Mouse (Mus musculus): ENCODE results near the gene Sh2d1b2. TPM values are rescaled to one million over a fixed set of nuclear protein-coding genes. Genes with fewer than 3 reads are reported as not detected.
A peak's percentile ranks its signal among the peaks of the same experiment; 100 is the strongest.

Gene Sh2d1b2
- polyA plus RNA-seq, 1 experiment from 2014 or later: not detected

DNA sequence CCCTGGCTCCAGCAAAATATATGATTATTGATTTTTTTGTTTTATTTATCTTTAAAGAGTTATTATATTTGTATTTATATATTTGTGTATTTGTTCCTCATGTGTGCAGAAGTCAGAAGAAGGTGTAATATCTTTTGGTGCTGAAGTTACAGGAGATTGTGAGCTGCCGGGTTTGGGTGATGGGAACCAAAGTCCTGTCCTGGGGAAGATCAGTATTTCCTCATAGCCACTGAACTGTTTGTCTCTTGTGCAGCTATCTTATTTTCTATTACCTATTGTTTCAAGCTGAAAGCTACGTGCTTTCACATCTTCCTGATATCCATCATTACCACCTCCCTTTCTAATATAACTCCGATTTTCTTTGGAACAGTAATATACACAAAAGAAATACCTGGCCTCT is 17.0 kb upstream of the Sh2d1b2 start:
- Histone ChIP-seq H3K9ac (peak overlapping the region; percentile 92; the same call in 1 of the 2 replicates), H3K27me3 (peaks cover 10% of the 10 kb centered on the region), H3K4me3 (peak overlapping the region; percentile 83), H3K36me3 (ENCODE audit: poor library complexity, severe bottlenecking) (peaks cover 11% of the 10 kb centered on the region), H3K27ac (no peak overlapping the region), H3K9me3 (replicated peaks) (no peaks in the 10 kb centered on the region), H3K4me2 (peak overlapping the region; percentile 86), H3K4me1 (peaks cover 14% of the 10 kb centered on the region)
- 81% methylated on average over 3 of the region's 3 CpGs for WGBS
- ATAC-seq: peak; percentile 31

- no peak overlapping the region for H3K9ac ChIP-seq
- 81% methylated on average over 6 of the region's 6 CpGs for WGBS
- H3K27me3 ChIP-seq: peaks cover 17% of the 10 kb centered on the region
- no peak overlapping the region for H3K4me3 ChIP-seq
- H3K4me1 ChIP-seq: peaks cover 12% of the 10 kb centered on the region
- H3K27ac ChIP-seq: no peak overlapping the region
- H3K9me3 ChIP-seq (replicated peaks): no peaks in the 10 kb centered on the region
- H3K4me2 ChIP-seq: no peak overlapping the region
- ATAC-seq: no peak
- no peaks in the 10 kb centered on the region for H3K36me3 ChIP-seq (ENCODE audit: poor library complexity, severe bottlenecking)
Observed at GRCm38 (mm10) chr1:170218091-170218884, 14.3 kb upstream of the Sh2d1b2 start.

DNA sequence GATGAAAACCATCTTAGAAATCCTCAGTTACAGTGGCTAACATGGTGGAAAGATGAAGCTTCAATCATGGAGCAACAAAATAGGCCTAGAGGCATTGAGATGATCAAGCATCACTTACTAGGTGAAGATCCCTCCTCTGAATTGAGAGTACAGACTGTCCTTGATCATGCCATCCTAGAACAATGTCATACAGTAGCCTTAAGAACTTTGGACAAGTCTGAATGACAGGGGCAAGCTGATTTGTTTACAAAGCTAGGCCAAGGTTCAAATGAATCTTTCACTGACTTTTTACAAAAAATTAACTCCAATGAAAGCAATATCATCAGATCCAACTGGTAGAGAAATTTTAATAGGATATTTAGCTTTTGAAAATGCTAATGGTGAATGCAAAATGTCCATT is 12.2 kb upstream of the Sh2d1b2 start:
- Histone ChIP-seq H3K27ac (no peak overlapping the region), H3K36me3 (ENCODE audit: poor library complexity, severe bottlenecking) (no peaks in the 10 kb centered on the region), H3K9ac (no peak overlapping the region), H3K27me3 (peaks cover 21% of the 10 kb centered on the region), H3K9me3 (replicated peaks) (no peaks in the 10 kb centered on the region), H3K4me2 (no peak overlapping the region), H3K4me1 (no peaks in the 10 kb centered on the region), H3K4me3 (no peak overlapping the region)
- no peak for ATAC-seq

DNA sequence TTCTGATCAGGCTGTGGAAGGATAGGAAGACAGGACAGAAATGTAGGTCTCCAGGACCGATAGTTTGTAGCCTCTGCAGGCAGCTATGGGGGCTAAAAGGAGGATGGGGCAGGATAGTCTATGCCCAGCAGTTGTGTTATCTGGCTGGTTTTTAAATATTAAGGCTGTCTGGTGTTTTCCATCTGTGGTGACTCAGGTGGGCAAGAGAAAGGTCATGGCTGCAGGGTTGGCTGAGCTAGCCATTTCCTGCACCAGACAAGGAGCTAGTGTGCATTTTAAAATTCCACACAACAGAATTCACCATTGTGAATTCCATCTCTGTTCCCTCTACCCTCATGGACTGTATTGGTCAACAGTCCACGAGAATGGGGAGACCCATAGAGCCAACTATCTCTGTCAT is 9.3 kb upstream of the Sh2d1b2 start:
- H3K9me3 ChIP-seq (replicated peaks): no peaks in the 10 kb centered on the region
- H3K4me1 ChIP-seq: no peaks in the 10 kb centered on the region
- WGBS: 79% methylated on average over 2 of the region's 2 CpGs
- H3K27ac ChIP-seq: no peak overlapping the region
- H3K9ac ChIP-seq: no peak overlapping the region
- H3K4me2 ChIP-seq: no peak overlapping the region
- H3K36me3 ChIP-seq (ENCODE audit: poor library complexity, severe bottlenecking): no peaks in the 10 kb centered on the region
- no peak overlapping the region for H3K4me3 ChIP-seq
- peaks cover 11% of the 10 kb centered on the region; the same call in 1 of the 2 replicates for H3K27me3 ChIP-seq
- ATAC-seq: no peak

GRCm38 (mm10) chr1:170245016-170245415 is 12.5 kb downstream of the Sh2d1b2 start:
- Histone ChIP-seq H3K9me3 (replicated peaks) (no peaks in the 10 kb centered on the region), H3K36me3 (ENCODE audit: poor library complexity, severe bottlenecking) (no peaks in the 10 kb centered on the region), H3K9ac (no peak overlapping the region), H3K4me3 (no peak overlapping the region), H3K27me3 (peaks cover 18% of the 10 kb centered on the region), H3K4me2 (no peak overlapping the region), H3K27ac (no peak overlapping the region), H3K4me1 (no peaks in the 10 kb centered on the region)
- no peak for ATAC-seq
- 89% methylated on average over 3 of the region's 3 CpGs for WGBS

DNA sequence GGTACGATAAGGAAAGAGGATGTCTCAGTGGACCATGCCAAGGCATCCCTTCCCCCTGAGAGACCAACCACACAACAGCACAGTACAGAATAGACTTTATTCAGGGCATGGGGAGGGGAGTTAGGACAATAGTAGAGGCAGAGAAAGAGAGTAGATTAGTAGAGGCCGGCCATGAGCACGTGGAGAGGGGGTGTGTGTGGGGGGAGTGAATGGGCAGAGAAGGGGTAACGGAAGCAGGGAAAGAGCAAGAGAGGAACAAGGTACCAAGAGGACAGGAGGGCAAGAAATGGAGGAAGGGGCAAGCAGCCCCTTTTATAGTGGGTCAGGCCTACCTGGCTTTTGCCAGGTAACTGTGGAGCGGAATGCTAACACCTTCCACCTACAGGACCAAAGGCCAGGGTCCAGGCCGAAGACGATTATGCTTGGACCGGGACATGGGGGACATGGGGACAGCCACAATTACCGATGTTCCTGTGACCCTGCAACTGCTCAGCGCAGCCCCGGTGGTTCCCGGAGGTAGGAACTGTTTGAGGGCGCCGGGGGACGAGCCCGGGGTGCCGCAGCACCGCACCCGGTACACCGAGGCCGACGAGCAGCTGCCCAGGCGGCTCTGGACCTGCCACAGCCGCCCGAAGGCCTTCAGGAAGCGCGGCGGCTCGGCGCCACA is 22.5 kb downstream of the Sh2d1b2 start:
- peak overlapping the region; percentile 84 for H3K9ac ChIP-seq
- H3K36me3 ChIP-seq (ENCODE audit: poor library complexity, severe bottlenecking): no peaks in the 10 kb centered on the region
- WGBS: 22% methylated on average over 30 of the region's 30 CpGs
- no peaks in the 10 kb centered on the region for H3K9me3 ChIP-seq (replicated peaks)
- no peak overlapping the region for H3K27ac ChIP-seq
- peaks cover 12% of the 10 kb centered on the region; the same call in 1 of the 2 replicates for H3K27me3 ChIP-seq
- peak overlapping the region; percentile 74 for H3K4me3 ChIP-seq
- peak overlapping the region; percentile 83 for H3K4me2 ChIP-seq
- 0 out of 2 replicates have a peak, but pooled peaks cover 4% of the 10 kb centered on the region for H3K4me1 ChIP-seq
- peak; percentile 13; the same call in 1 of the 2 replicates for ATAC-seq

GRCm38 (mm10) chr1:170255560-170255910 is 23.0 kb downstream of the Sh2d1b2 start:
- Histone ChIP-seq H3K9ac (peak overlapping the region; percentile 84), H3K4me2 (peak overlapping the region; percentile 83), H3K4me3 (peak overlapping the region; percentile 74), H3K36me3 (ENCODE audit: poor library complexity, severe bottlenecking) (no peaks in the 10 kb centered on the region), H3K9me3 (replicated peaks) (no peaks in the 10 kb centered on the region), H3K27ac (no peak overlapping the region), H3K4me1 (0 out of 2 replicates have a peak, but pooled peaks cover 4% of the 10 kb centered on the region), H3K27me3 (peaks cover 12% of the 10 kb centered on the region; the same call in 1 of the 2 replicates)
- ATAC-seq: peak; percentile 100
- WGBS: 8% methylated on average over 31 of the region's 32 CpGs

GRCm38 (mm10) chr1:170270281-170270680 is 37.7 kb downstream of the Sh2d1b2 start:
- no peak overlapping the region for H3K9ac ChIP-seq
- no peak overlapping the region for H3K4me3 ChIP-seq
- H3K27me3 ChIP-seq: no peaks in the 10 kb centered on the region
- H3K4me1 ChIP-seq: no peaks in the 10 kb centered on the region
- H3K4me2 ChIP-seq: no peak overlapping the region
- peaks cover 2% of the 10 kb centered on the region; the same call in 1 of the 2 replicates for H3K9me3 ChIP-seq (replicated peaks)
- H3K36me3 ChIP-seq (ENCODE audit: poor library complexity, severe bottlenecking): no peaks in the 10 kb centered on the region
- 82% methylated on average over 6 of the region's 6 CpGs for WGBS
- ATAC-seq: no peak
- no peak overlapping the region for H3K27ac ChIP-seq

DNA sequence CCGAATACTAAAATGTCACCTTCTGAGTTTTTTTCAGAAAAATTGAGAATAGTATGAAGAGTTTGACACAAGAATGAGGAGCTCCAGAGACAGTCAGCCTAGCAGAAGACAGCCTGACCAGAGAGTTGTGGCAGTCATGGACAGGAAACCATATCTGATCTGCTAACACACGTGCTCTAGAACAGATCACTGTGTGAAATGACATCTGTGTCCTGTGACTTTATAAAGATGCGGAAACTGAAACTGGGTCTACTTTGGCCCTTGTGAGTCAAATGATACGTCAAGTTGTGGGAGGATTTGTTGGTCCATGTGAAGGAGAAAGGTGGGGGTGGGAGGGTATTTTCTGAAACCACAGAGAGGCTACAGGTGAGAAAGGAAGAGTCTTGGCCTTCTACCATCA is 38.1 kb downstream of the Sh2d1b2 start:
- H3K4me1 ChIP-seq: no peaks in the 10 kb centered on the region
- WGBS: 87% methylated on average over 4 of the region's 4 CpGs
- no peaks in the 10 kb centered on the region for H3K36me3 ChIP-seq (ENCODE audit: poor library complexity, severe bottlenecking)
- H3K4me3 ChIP-seq: no peak overlapping the region
- no peak overlapping the region for H3K4me2 ChIP-seq
- no peak overlapping the region for H3K9ac ChIP-seq
- peaks cover 6% of the 10 kb centered on the region; the same call in 1 of the 2 replicates for H3K9me3 ChIP-seq (replicated peaks)
- ATAC-seq: no peak
- no peaks in the 10 kb centered on the region for H3K27me3 ChIP-seq
- no peak overlapping the region for H3K27ac ChIP-seq

GRCm38 (mm10) chr1:170273252-170273651 is 40.7 kb downstream of the Sh2d1b2 start:
- ATAC-seq: no peak
- H3K9ac ChIP-seq: no peak overlapping the region
- no peaks in the 10 kb centered on the region for H3K4me1 ChIP-seq
- H3K27me3 ChIP-seq: no peaks in the 10 kb centered on the region
- no peak overlapping the region for H3K4me3 ChIP-seq
- no peak overlapping the region for H3K4me2 ChIP-seq
- no peak overlapping the region for H3K27ac ChIP-seq
- H3K36me3 ChIP-seq (ENCODE audit: poor library complexity, severe bottlenecking): no peaks in the 10 kb centered on the region
- 0 out of 2 replicates have a peak, but pooled peaks cover 6% of the 10 kb centered on the region for H3K9me3 ChIP-seq (replicated peaks)

DNA sequence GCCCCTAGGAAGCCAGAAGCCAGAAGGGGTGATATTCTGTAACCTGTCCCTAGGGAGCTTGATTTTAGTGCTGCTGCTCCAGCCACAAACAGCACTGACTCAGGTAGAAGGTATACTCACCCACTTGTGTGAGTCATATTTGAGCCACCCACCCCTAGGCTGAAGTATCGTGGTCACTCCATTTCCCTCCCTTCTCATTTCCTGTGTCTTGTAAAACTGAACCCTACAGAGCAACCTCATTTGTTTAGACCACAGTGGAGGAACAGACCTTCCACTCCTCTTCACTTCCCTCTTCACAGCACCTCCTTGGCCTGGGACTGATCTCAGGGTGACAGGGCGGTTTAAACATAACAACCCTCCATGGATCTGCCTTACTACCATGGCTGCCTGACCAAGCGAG is 44.5 kb downstream of the Sh2d1b2 start, which contains the start of gene Sh2d1b1:
TSS of gene Sh2d1b1 (plus strand) at position 305 of the 400 bp plus-strand sequence.
- 91% methylated on average over 3 of the region's 3 CpGs for WGBS
- H3K4me3 ChIP-seq: no peak within 1 kb of the TSS

DNA sequence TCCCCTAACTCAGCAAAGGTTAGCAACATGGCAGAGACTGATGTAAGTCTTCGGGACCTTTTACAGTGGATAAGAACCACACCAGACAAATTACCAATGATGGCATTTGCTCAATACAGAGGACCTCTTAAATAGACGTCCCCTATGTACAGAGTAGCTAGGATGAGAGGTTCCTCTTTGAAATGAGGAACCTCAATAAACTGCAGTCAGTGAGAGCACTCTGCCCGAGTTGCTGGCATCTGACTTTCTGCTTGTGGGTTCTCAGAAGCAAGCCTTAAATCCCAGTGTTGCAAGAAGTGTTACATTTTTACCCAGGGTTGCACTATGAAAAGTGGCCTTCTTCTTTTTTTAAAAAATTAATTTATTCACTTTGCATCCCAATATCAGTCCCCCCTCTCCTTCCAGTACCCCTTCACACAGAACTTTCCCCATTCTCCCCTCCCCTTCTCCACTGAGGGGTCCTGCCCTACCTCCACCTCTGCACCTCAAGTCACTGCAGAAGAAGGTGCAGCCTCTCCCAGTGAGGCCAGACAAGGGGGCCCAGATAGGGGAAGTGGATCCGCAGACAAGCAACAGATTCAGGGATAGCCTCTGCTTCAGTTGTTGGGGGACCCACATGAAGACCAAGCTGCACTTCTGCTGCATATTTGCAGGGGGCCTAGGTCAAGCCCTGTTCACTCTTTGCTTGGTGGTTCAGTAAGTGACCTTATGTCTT is 50.0 kb downstream of the Sh2d1b2 start:
- Histone ChIP-seq H3K4me2 (no peak overlapping the region), H3K27ac (no peak overlapping the region), H3K4me1 (no peaks in the 10 kb centered on the region), H3K4me3 (no peak overlapping the region), H3K9me3 (replicated peaks) (no peaks in the 10 kb centered on the region), H3K27me3 (no peaks in the 10 kb centered on the region), H3K36me3 (ENCODE audit: poor library complexity, severe bottlenecking) (no peaks in the 10 kb centered on the region), H3K9ac (no peak overlapping the region)
- ATAC-seq: no peak
- WGBS: 79% methylated on average over 4 of the region's 4 CpGs

More for the DNA sequence above, 44.5 kb downstream of the Sh2d1b2 start, which contains the start of gene Sh2d1b1:
- H3K9me3 ChIP-seq (replicated peaks): 0 out of 2 replicates have a peak, but pooled peaks cover 6% of the 10 kb centered on the region
- ATAC-seq: no peak
- H3K36me3 ChIP-seq (ENCODE audit: poor library complexity, severe bottlenecking): no peaks in the 10 kb centered on the region
- H3K9ac ChIP-seq: no peak within 1 kb of the TSS
- no peaks in the 10 kb centered on the region for H3K27me3 ChIP-seq
- H3K4me2 ChIP-seq: no peak within 1 kb of the TSS
- H3K4me1 ChIP-seq: no peaks in the 10 kb centered on the region
- no peak within 1 kb of the TSS for H3K27ac ChIP-seq
